Mouse (Mus musculus) heart, postnatal 0 days (tissue): Measurements from ENCODE around the gene Psap.

Source experiments
- CTCF ChIP-seq: IDR thresholded peaks from 2 replicates; pipeline ENCODE4 v1.5.1; 2016; ENCODE audit warnings: antibody characterized with exemption, control low read depth, low read depth
- EP300 ChIP-seq: IDR thresholded peaks from 2 replicates; pipeline ENCODE4 v1.6.1; 2016; ENCODE audit warnings: antibody characterized with exemption, low read depth

DNA sequence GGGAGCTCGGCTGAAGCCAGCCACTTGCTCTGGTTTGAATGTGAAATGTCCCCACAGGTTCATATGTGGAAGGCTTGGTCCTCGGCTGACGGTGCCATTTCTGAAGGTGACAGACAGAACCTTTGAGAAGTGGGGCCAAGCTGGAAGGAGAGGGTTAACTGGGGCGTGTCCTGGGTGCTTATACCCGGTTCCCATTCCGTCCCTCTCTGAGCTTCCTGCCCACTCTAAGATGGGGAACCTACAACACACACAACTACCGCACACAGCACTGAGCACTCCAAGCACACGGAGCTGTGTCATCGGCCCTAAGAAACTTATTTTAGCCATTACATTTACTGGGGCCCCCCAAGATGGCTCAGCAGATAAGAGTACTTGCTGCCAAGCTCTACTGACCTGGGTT is 64.1 kb downstream of the Psap start:
- TF ChIP-seq CTCF (no peak), EP300 (no peak)
